18 mouse cellular contexts compared by ENCODE assay signal in genomic region chr7:25121240-25121786, GRCm38 (mm10). TPM values are rescaled to one million over a fixed set of nuclear protein-coding genes. Genes with fewer than 3 reads are reported as not detected.
DNase-seq lines count a peak whose midpoint lies in the region; ATAC-seq and TF ChIP-seq lines count a peak whose summit lies in the region.
"Had no signal": no experiment of that assay in that cellular context is flagged by ENCODE, and none has a peak within 500 bp of the region (broad histone marks: within the 10 kb centered on the region; RNA-seq: fewer than 3 reads in every experiment).

No protein-coding gene starts in this region.

- no peak overlapping the region for H3K9ac ChIP-seq in heart, embryonic 11.5 days (ENCODE audit: low read depth, low read length)
- H3K9ac ChIP-seq: embryonic facial prominence, embryonic 15.5 days; forebrain, embryonic 15.5 days; heart, embryonic 13.5 days; hindbrain, embryonic 15.5 days had no signal

- peaks cover 8% of the 10 kb centered on the region for H3K27me3 ChIP-seq in heart, embryonic 10.5 days (ENCODE audit: insufficient read depth, poor library complexity, severe bottlenecking)
- no peaks in the 10 kb centered on the region for H3K27me3 ChIP-seq in heart, embryonic 11.5 days (ENCODE audit: control insufficient read depth, insufficient read depth, low read length)
- peaks cover 14% of the 10 kb centered on the region for H3K27me3 ChIP-seq in E14TG2a.4 (ENCODE audit: insufficient read depth, low read length)
- H3K27me3 ChIP-seq: embryonic facial prominence, embryonic 15.5 days; forebrain, embryonic 15.5 days; hindbrain, embryonic 15.5 days had no signal

- no peak overlapping the region for H3K4me2 ChIP-seq in heart, embryonic 11.5 days
- H3K4me2 ChIP-seq: embryonic facial prominence, embryonic 15.5 days; forebrain, embryonic 15.5 days; heart, embryonic 13.5 days; hindbrain, embryonic 15.5 days had no signal

- peak overlapping the region; percentile 8; the same call in 1 of the 2 replicates for H3K27ac ChIP-seq in heart, embryonic 10.5 days
- H3K27ac ChIP-seq in heart, embryonic 11.5 days (ENCODE audit: low read depth, low read length), result no peak overlapping the region
- H3K27ac ChIP-seq: embryonic facial prominence, embryonic 15.5 days; forebrain, embryonic 15.5 days; heart, adult 2 months; heart, embryonic 13.5 days; hindbrain, embryonic 15.5 days had no signal

- DNase-seq in heart, embryonic 10.5 days (ENCODE audit: low spot score), result no peak
- DNase-seq in CD4-positive helper T cell, adult 2 months (ENCODE audit: low read depth, low spot score), result peak; percentile 45
- peak; percentile 54 for DNase-seq in induced T-regulatory cell, adult 2 months (ENCODE audit: low read depth)
- no peak for DNase-seq in gastrocnemius, postnatal 10 days
- DNase-seq in testis, postnatal 10 days (ENCODE audit: low spot score), result no peak
- no peak for DNase-seq in lung, postnatal 4 days
- DNase-seq: adrenal gland, postnatal 25 days; cerebellum, adult 11 months; cerebellum, adult 8-10 months; cerebellum, postnatal 14 days; embryo, embryonic 11 days had no signal

- 63% methylated on average over 13 of the region's 13 CpGs for WGBS in heart, embryonic 10.5 days
- 52% methylated on average over 13 of the region's 13 CpGs for WGBS in heart, embryonic 11.5 days (ENCODE audit: insufficient replicate concordance)

- TF ChIP-seq CTCF in E14TG2a.4 (conservative IDR thresholded peaks at IDR 0.05; ENCODE audit: low read length), result no peak

- H3K9me3 ChIP-seq in heart, embryonic 10.5 days, result no peaks in the 10 kb centered on the region
- no peaks in the 10 kb centered on the region for H3K9me3 ChIP-seq in heart, embryonic 11.5 days (replicated peaks; ENCODE audit: control insufficient read depth, low read length)
- H3K9me3 ChIP-seq in E14TG2a.4 (ENCODE audit: low read length), result no peaks in the 10 kb centered on the region
- H3K9me3 ChIP-seq: embryonic facial prominence, embryonic 15.5 days; forebrain, embryonic 15.5 days; heart, embryonic 13.5 days; hindbrain, embryonic 15.5 days had no signal

- peaks cover 22% of the 10 kb centered on the region for H3K4me1 ChIP-seq in heart, embryonic 10.5 days
- no peaks in the 10 kb centered on the region; the same call in 1 of the 2 replicates for H3K4me1 ChIP-seq in heart, embryonic 11.5 days (ENCODE audit: control insufficient read depth, insufficient read depth, low read length)
- peaks cover 31% of the 10 kb centered on the region for H3K4me1 ChIP-seq in E14TG2a.4 (replicated peaks; ENCODE audit: low read depth, low read length)
- H3K4me1 ChIP-seq: embryonic facial prominence, embryonic 15.5 days; forebrain, embryonic 15.5 days; hindbrain, embryonic 15.5 days had no signal

- ATAC-seq in heart, embryonic 11.5 days (replicated peaks; ENCODE audit: insufficient number of reproducible peaks, low FRiP score, low TSS enrichment), result no peak
- ATAC-seq: forebrain, embryonic 15.5 days had no signal

- H3K4me3 ChIP-seq in heart, embryonic 10.5 days, result no peak overlapping the region
- H3K4me3 ChIP-seq in heart, embryonic 11.5 days (ENCODE audit: low read depth, low read length), result no peak overlapping the region
- H3K4me3 ChIP-seq in E14TG2a.4 (replicated peaks; ENCODE audit: low read length), result peak overlapping the region; percentile 54
- H3K4me3 ChIP-seq: embryonic facial prominence, embryonic 15.5 days; forebrain, embryonic 15.5 days; heart, adult 2 months; heart, embryonic 13.5 days; hindbrain, embryonic 15.5 days had no signal

- H3K36me3 ChIP-seq in heart, embryonic 10.5 days, result no peaks in the 10 kb centered on the region
- no peaks in the 10 kb centered on the region for H3K36me3 ChIP-seq in heart, embryonic 11.5 days (ENCODE audit: control insufficient read depth, insufficient read depth, low read length)
- no peaks in the 10 kb centered on the region for H3K36me3 ChIP-seq in E14TG2a.4 (ENCODE audit: insufficient read depth, low read length)
- H3K36me3 ChIP-seq: embryonic facial prominence, embryonic 15.5 days; forebrain, embryonic 15.5 days; heart, embryonic 13.5 days; hindbrain, embryonic 15.5 days had no signal

RNA-seq across cellular contexts. Expression of gene Zfp574, which starts 48.9 kb away (rescaled TPM):
- polyA plus RNA-seq in heart, embryonic 10.5 days (2016; fragmentation: Nextera tagmentation; extraction: Ambion mirVana), result 25.0 and 30.2 TPM in 2 replicates
- 14.9 and 15.7 TPM in 2 replicates for polyA plus RNA-seq in heart, embryonic 11.5 days (2014; fragmentation: Nextera tagmentation; extraction: Ambion mirVana)
- total RNA-seq in gastrocnemius, postnatal 10 days (2021), result 1 to 10 TPM; 6.9 to 9.0 TPM

RNA-seq across cellular contexts. Expression of gene Grik5, which starts 49.2 kb away (rescaled TPM):
- polyA plus RNA-seq in heart, embryonic 10.5 days (2016; fragmentation: Nextera tagmentation; extraction: Ambion mirVana), result 4.7 and 6.6 TPM in 2 replicates
- polyA plus RNA-seq in heart, embryonic 11.5 days (2014; fragmentation: Nextera tagmentation; extraction: Ambion mirVana), result 5.7 and 8.1 TPM in 2 replicates
- 10 to 100 TPM in 1 of 2 experiments, 1 to 10 TPM in 1; 7.2 to 11.0 TPM for total RNA-seq in gastrocnemius, postnatal 10 days (2021)

RNA-seq across cellular contexts. Expression of gene Pou2f2, which starts 58.2 kb away (rescaled TPM):
- polyA plus RNA-seq in heart, embryonic 10.5 days (2016; fragmentation: Nextera tagmentation; extraction: Ambion mirVana), result 0.73 and 0.74 TPM in 2 replicates
- 0.68 and 0.83 TPM in 2 replicates for polyA plus RNA-seq in heart, embryonic 11.5 days (2014; fragmentation: Nextera tagmentation; extraction: Ambion mirVana)
- total RNA-seq in gastrocnemius, postnatal 10 days (2021), result under 1 TPM; 0.16 to 0.77 TPM

Comparison
In these comparisons a context has a peak if more than half of its experiments do, and no peak if none do; other contexts are left out.
1. DNase-seq: peak in CD4-positive helper T cell, adult 2 months (single experiment) and induced T-regulatory cell, adult 2 months (single experiment); none in heart, embryonic 10.5 days (single experiment), gastrocnemius, postnatal 10 days (single experiment), testis, postnatal 10 days (single experiment) and lung, postnatal 4 days (0 of 2).